Mouse (Mus musculus) midbrain, embryonic 14.5 days (tissue): ENCODE results near the gene Ppp1r15b. TPM values are rescaled to one million over a fixed set of nuclear protein-coding genes. Genes with fewer than 3 reads are reported as not detected.

Experiments
- ATAC-seq: fragments of 200-750 bp; cut with Nextera tagmentation; 2 replicates; pipeline ENCODE4 v1.8.0; 2017; ENCODE audit warnings: moderate number of reproducible peaks, moderate library complexity; ENCODE audit not compliant: low FRiP score, low TSS enrichment
- DNase-seq: peaks from one replicate; pipeline ENCODE4 v3.0.0-alpha.2; 2015
- H3K27ac ChIP-seq: fragments of 300-500 bp; sonication (generic); replicated peaks from 2 replicates; pipeline ENCODE4 v1.5.1; 2014; ENCODE audit warnings: mild to moderate bottlenecking, low read depth, low read length, moderate library complexity
- H3K27me3 ChIP-seq: fragments of 300-500 bp; sonication (generic); 2 replicates; pipeline ENCODE4 v1.6.1; 2014; ENCODE audit warnings: low read length, control low read depth, mixed read lengths; ENCODE audit not compliant: control insufficient read depth, insufficient read depth
- H3K36me3 ChIP-seq: fragments of 300-500 bp; sonication (generic); 2 replicates; pipeline ENCODE4 v1.6.1; 2014; ENCODE audit warnings: low read length, control low read depth; ENCODE audit not compliant: control insufficient read depth, insufficient read depth
- H3K4me1 ChIP-seq: fragments of 300-500 bp; sonication (generic); 2 replicates; pipeline ENCODE4 v1.6.1; 2014; ENCODE audit warnings: mild to moderate bottlenecking, antibody characterized with exemption, low read length, control low read depth; ENCODE audit not compliant: control insufficient read depth, insufficient read depth
- H3K4me2 ChIP-seq: fragments of 300-500 bp; sonication (generic); 2 replicates; pipeline ENCODE4 v1.6.1; 2014; ENCODE audit warnings: mild to moderate bottlenecking, low read length, moderate library complexity
- H3K4me3 ChIP-seq: fragments of 300-500 bp; sonication (generic); replicated peaks from 2 replicates; pipeline ENCODE4 v1.5.1; 2014; ENCODE audit warnings: low read depth, low read length
- H3K9ac ChIP-seq: fragments of 300-500 bp; sonication (generic); replicated peaks from 2 replicates; pipeline ENCODE4 v1.6.1; 2014; ENCODE audit warnings: mild to moderate bottlenecking, low read length, moderate library complexity
- H3K9me3 ChIP-seq: fragments of 300-500 bp; sonication (generic); 2 replicates; pipeline ENCODE4 v1.6.1; 2016; ENCODE audit warnings: low read length, control low read depth, mixed read lengths; ENCODE audit not compliant: control insufficient read depth
- WGBS: fragments of 180-500 bp; shearing (Covaris S2); extraction: QIAGEN DNeasy Blood & Tissue Kit; methylation state at CpG from one replicate; pipeline ENCODE4 v1.1.7; 2014; 5-methylcytosine and 5-hydroxymethylcytosine counted together
- polyA plus RNA-seq: library from polyadenylated mRNA; unstranded; fragments of >200 nt; fragmentation: Nextera tagmentation; extraction: Ambion mirVana; gene quantifications from 2 replicates; pipeline ENCODE4 v1.2.1, GENCODE M21; 2014

Gene Ppp1r15b
- polyA plus RNA-seq, 1 experiment from 2014 or later = 36.2 TPM

- Histone ChIP-seq H3K27ac (no peak overlapping the region), H3K36me3 (no peaks in the 10 kb centered on the region), H3K27me3 (no peaks in the 10 kb centered on the region), H3K4me3 (no peak overlapping the region), H3K4me2 (no peak overlapping the region), H3K4me1 (no peaks in the 10 kb centered on the region), H3K9ac (no peak overlapping the region), H3K9me3 (no peaks in the 10 kb centered on the region)
- ATAC-seq = no peak
- no peak for DNase-seq
- 94% methylated on average over 5 of the region's 5 CpGs for WGBS
Observed at GRCm38 (mm10) chr1:133118127-133118526, 12.8 kb upstream of the Ppp1r15b start.

- DNase-seq (no peak), ATAC-seq (no peak)
- Histone ChIP-seq H3K4me1 (no peaks in the 10 kb centered on the region), H3K9me3 (no peaks in the 10 kb centered on the region), H3K4me3 (no peak overlapping the region), H3K36me3 (no peaks in the 10 kb centered on the region), H3K9ac (no peak overlapping the region), H3K27ac (no peak overlapping the region), H3K27me3 (no peaks in the 10 kb centered on the region), H3K4me2 (no peak overlapping the region)
- WGBS = 89% methylated on average over 3 of the region's 3 CpGs
Observed at GRCm38 (mm10) chr1:133118844-133119243, 12.1 kb upstream of the Ppp1r15b start.

- Histone ChIP-seq H3K4me2 (no peak overlapping the region), H3K27ac (no peak overlapping the region), H3K4me1 (no peaks in the 10 kb centered on the region), H3K9ac (no peak overlapping the region), H3K4me3 (no peak overlapping the region), H3K27me3 (no peaks in the 10 kb centered on the region), H3K9me3 (no peaks in the 10 kb centered on the region), H3K36me3 (no peaks in the 10 kb centered on the region)
- ATAC-seq (no peak), DNase-seq (no peak)
- WGBS = 80% methylated on average over 7 of the region's 7 CpGs
Observed at GRCm38 (mm10) chr1:133119931-133120712, 10.8 kb upstream of the Ppp1r15b start.

- WGBS = 70% methylated on average over 6 of the region's 6 CpGs
- H3K27me3 ChIP-seq = no peaks in the 10 kb centered on the region
- H3K4me1 ChIP-seq = no peaks in the 10 kb centered on the region
- H3K4me3 ChIP-seq = no peak overlapping the region
- no peak for ATAC-seq
- no peak overlapping the region for H3K9ac ChIP-seq
- no peaks in the 10 kb centered on the region for H3K9me3 ChIP-seq
- no peak overlapping the region for H3K4me2 ChIP-seq
- H3K36me3 ChIP-seq = no peaks in the 10 kb centered on the region
- H3K27ac ChIP-seq = no peak overlapping the region
- DNase-seq = no peak
Observed at GRCm38 (mm10) chr1:133121246-133121645, 9.7 kb upstream of the Ppp1r15b start.

GRCm38 (mm10) chr1:133124137-133124536, 6.8 kb upstream of the Ppp1r15b start:
- ATAC-seq = no peak
- Histone ChIP-seq H3K36me3 (no peaks in the 10 kb centered on the region), H3K9ac (no peak overlapping the region), H3K4me1 (no peaks in the 10 kb centered on the region), H3K27ac (no peak overlapping the region), H3K27me3 (no peaks in the 10 kb centered on the region), H3K4me2 (no peak overlapping the region), H3K4me3 (no peak overlapping the region), H3K9me3 (no peaks in the 10 kb centered on the region)
- WGBS = 84% methylated on average over 6 of the region's 6 CpGs
- DNase-seq = no peak

- H3K27me3 ChIP-seq = no peaks in the 10 kb centered on the region
- no peaks in the 10 kb centered on the region for H3K9me3 ChIP-seq
- no peak for ATAC-seq
- DNase-seq = no peak
- H3K4me3 ChIP-seq = no peak overlapping the region
- H3K36me3 ChIP-seq = no peaks in the 10 kb centered on the region
- no peak overlapping the region for H3K4me2 ChIP-seq
- 95% methylated on average over 9 of the region's 9 CpGs for WGBS
- no peak overlapping the region for H3K9ac ChIP-seq
- H3K27ac ChIP-seq = no peak overlapping the region
- H3K4me1 ChIP-seq = peaks cover 5% of the 10 kb centered on the region
Observed at GRCm38 (mm10) chr1:133125640-133126364, 5.1 kb upstream of the Ppp1r15b start.

GRCm38 (mm10) chr1:133126365-133126740, 4.6 kb upstream of the Ppp1r15b start:
- WGBS = 42% methylated on average over 4 of the region's 4 CpGs
- DNase-seq (no peak), ATAC-seq (no peak)

GRCm38 (mm10) chr1:133127328-133127727, 3.6 kb upstream of the Ppp1r15b start:
- H3K4me3 ChIP-seq = no peak overlapping the region
- no peak for ATAC-seq
- H3K9me3 ChIP-seq = no peaks in the 10 kb centered on the region
- 47% methylated on average over 9 of the region's 9 CpGs for WGBS
- no peaks in the 10 kb centered on the region for H3K36me3 ChIP-seq
- H3K4me1 ChIP-seq = peaks cover 6% of the 10 kb centered on the region
- H3K27ac ChIP-seq = no peak overlapping the region
- DNase-seq = no peak
- no peak overlapping the region for H3K9ac ChIP-seq
- H3K4me2 ChIP-seq = no peak overlapping the region
- no peaks in the 10 kb centered on the region for H3K27me3 ChIP-seq

More at GRCm38 (mm10) chr1:133126365-133126740, 4.6 kb upstream of the Ppp1r15b start:
- H3K9ac ChIP-seq = no peak overlapping the region
- no peaks in the 10 kb centered on the region for H3K9me3 ChIP-seq
- H3K4me3 ChIP-seq = no peak overlapping the region
- H3K4me2 ChIP-seq = no peak overlapping the region
- H3K27ac ChIP-seq = no peak overlapping the region
- peaks cover 5% of the 10 kb centered on the region for H3K4me1 ChIP-seq
- no peaks in the 10 kb centered on the region for H3K27me3 ChIP-seq
- H3K36me3 ChIP-seq = no peaks in the 10 kb centered on the region
